Mouse (Mus musculus): ENCODE results near the gene Carm1. TPM values are rescaled to one million over a fixed set of nuclear protein-coding genes. Genes with fewer than 3 reads are reported as not detected.

The Carm1 gene
- polyA plus RNA-seq, 1 experiment from 2014 or later, result 40.0 TPM

GRCm38 (mm10) chr9:21626571-21626970 lies 79.9 kb downstream of the Carm1 start:
- Histone ChIP-seq H3K4me3 (replicated peaks) (no peak overlapping the region), H3K9ac (no peak overlapping the region), H3K4me2 (no peak overlapping the region), H3K27ac (no peak overlapping the region), H3K36me3 (no peaks in the 10 kb centered on the region), H3K27me3 (replicated peaks) (no peaks in the 10 kb centered on the region), H3K9me3 (no peaks in the 10 kb centered on the region), H3K4me1 (no peaks in the 10 kb centered on the region)
- ATAC-seq (ENCODE audit: insufficient read depth, low FRiP score, low read depth), result no peak

GRCm38 (mm10) chr9:21627145-21627795 lies 80.6 kb downstream of the Carm1 start:
- Histone ChIP-seq H3K27me3 (replicated peaks) (no peaks in the 10 kb centered on the region), H3K4me2 (no peak overlapping the region), H3K36me3 (no peaks in the 10 kb centered on the region), H3K9ac (no peak overlapping the region), H3K4me3 (replicated peaks) (no peak overlapping the region), H3K4me1 (no peaks in the 10 kb centered on the region), H3K27ac (no peak overlapping the region), H3K9me3 (no peaks in the 10 kb centered on the region)
- WGBS, result 69% methylated on average over 5 of the region's 5 CpGs
- ATAC-seq (ENCODE audit: insufficient read depth, low FRiP score, low read depth), result no peak

DNA sequence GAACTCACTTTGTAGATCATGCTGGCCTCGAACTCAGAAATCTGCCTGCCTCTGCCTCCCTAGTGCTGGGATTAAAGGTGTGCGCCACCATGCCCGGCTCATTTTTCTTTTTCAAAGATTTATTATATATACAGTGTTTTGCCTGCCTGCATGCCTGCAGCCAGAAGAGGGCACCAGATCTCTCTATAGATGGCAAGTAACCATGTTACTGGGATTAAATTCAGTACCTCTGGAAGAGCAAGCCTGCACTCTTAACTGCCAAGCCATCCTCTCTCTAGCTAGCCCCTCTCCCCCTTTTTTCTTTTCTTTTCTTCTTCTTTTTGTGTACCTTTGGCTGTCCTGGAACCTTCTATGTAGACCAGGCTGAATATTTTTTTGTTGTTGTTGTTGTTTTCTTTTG lies 84.0 kb downstream of the Carm1 start:
- no peaks in the 10 kb centered on the region for H3K4me1 ChIP-seq
- no peaks in the 10 kb centered on the region for H3K27me3 ChIP-seq (replicated peaks)
- no peak overlapping the region for H3K4me3 ChIP-seq (replicated peaks)
- no peak overlapping the region for H3K27ac ChIP-seq
- H3K4me2 ChIP-seq, result no peak overlapping the region
- WGBS, result 68% methylated on average over 3 of the region's 3 CpGs
- 0 out of 2 replicates have a peak, but pooled peaks have one; percentile 43 for ATAC-seq (ENCODE audit: insufficient read depth, low FRiP score, low read depth)
- H3K9ac ChIP-seq, result no peak overlapping the region
- H3K36me3 ChIP-seq, result peaks cover 28% of the 10 kb centered on the region
- H3K9me3 ChIP-seq, result no peaks in the 10 kb centered on the region

GRCm38 (mm10) chr9:21633106-21633505 lies 86.4 kb downstream of the Carm1 start:
- no peak overlapping the region for H3K27ac ChIP-seq
- no peak for ATAC-seq (ENCODE audit: insufficient read depth, low FRiP score, low read depth)
- WGBS, result 85% methylated on average over 3 of the region's 3 CpGs

DNA sequence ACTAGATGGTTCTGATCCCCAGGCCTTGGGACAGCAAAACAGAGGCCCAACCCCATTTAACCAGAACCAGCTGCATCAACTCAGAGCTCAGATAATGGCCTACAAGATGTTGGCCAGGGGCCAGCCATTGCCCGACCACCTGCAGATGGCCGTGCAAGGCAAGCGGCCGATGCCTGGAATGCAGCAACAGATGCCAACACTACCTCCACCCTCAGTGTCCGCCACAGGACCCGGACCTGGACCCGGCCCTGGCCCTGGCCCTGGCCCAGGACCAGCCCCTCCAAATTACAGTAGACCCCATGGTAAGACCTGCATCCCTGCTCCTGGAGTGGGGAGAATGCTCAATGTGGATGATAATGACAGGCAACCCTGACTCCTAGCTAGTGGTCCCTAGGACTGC lies 88.9 kb downstream of the Carm1 start:
- Histone ChIP-seq H3K36me3 (peaks cover 70% of the 10 kb centered on the region), H3K4me3 (replicated peaks) (no peak overlapping the region), H3K27ac (no peak overlapping the region), H3K4me1 (no peaks in the 10 kb centered on the region), H3K9me3 (no peaks in the 10 kb centered on the region), H3K27me3 (replicated peaks) (no peaks in the 10 kb centered on the region), H3K4me2 (no peak overlapping the region), H3K9ac (no peak overlapping the region)
- no peak; the same call in 1 of the 2 replicates for ATAC-seq (ENCODE audit: insufficient read depth, low FRiP score, low read depth)
- WGBS, result 51% methylated on average over 7 of the region's 7 CpGs

More at GRCm38 (mm10) chr9:21633106-21633505, 86.4 kb downstream of the Carm1 start:
- Histone ChIP-seq H3K27me3 (replicated peaks) (no peaks in the 10 kb centered on the region), H3K9me3 (no peaks in the 10 kb centered on the region), H3K4me2 (no peak overlapping the region), H3K36me3 (peaks cover 52% of the 10 kb centered on the region), H3K4me1 (no peaks in the 10 kb centered on the region), H3K9ac (no peak overlapping the region), H3K4me3 (replicated peaks) (no peak overlapping the region)

GRCm38 (mm10) chr9:21639031-21639430 lies 92.3 kb downstream of the Carm1 start:
- no peak overlapping the region for H3K4me3 ChIP-seq (replicated peaks)
- H3K4me1 ChIP-seq, result no peaks in the 10 kb centered on the region
- H3K9ac ChIP-seq, result no peak overlapping the region
- no peak for ATAC-seq (ENCODE audit: insufficient read depth, low FRiP score, low read depth)
- no peaks in the 10 kb centered on the region for H3K9me3 ChIP-seq
- no peak overlapping the region for H3K27ac ChIP-seq
- WGBS, result 96% methylated on average over 11 of the region's 11 CpGs
- H3K4me2 ChIP-seq, result no peak overlapping the region
- peaks cover 89% of the 10 kb centered on the region for H3K36me3 ChIP-seq
- no peaks in the 10 kb centered on the region for H3K27me3 ChIP-seq (replicated peaks)

MicroRNAs encoded within 50 kb of the gene (microRNA counts, 519-probe panel; counts per million panel counts)
- not detected for microRNA mmu-miR-1946b

Small RNA genes lying within 50 kb of the gene (microRNA-seq; reads per million reads assigned to microRNA genes)
- gene Mir1946b, result not detected

Other genes starting within 250 kb of the Carm1 start
- 67.7 and 74.2 TPM in 2 replicates for gene Ap1m2, start 234.6 kb upstream of the Carm1 start, polyA plus RNA-seq (2015; fragmentation: Nextera tagmentation; extraction: Ambion mirVana)
- 89.1 and 95.7 TPM in 2 replicates for gene Slc44a2, start 226.2 kb upstream of the Carm1 start, polyA plus RNA-seq (2015; fragmentation: Nextera tagmentation; extraction: Ambion mirVana)
- 150 and 154 TPM in 2 replicates for gene Ilf3, start 179.0 kb upstream of the Carm1 start, polyA plus RNA-seq (2015; fragmentation: Nextera tagmentation; extraction: Ambion mirVana)
- gene Qtrt1, start 135.1 kb upstream of the Carm1 start, polyA plus RNA-seq (2015; fragmentation: Nextera tagmentation; extraction: Ambion mirVana), result 55.9 and 57.6 TPM in 2 replicates
- gene Dnm2, start 122.0 kb upstream of the Carm1 start, polyA plus RNA-seq (2015; fragmentation: Nextera tagmentation; extraction: Ambion mirVana), result 71.3 and 75.7 TPM in 2 replicates
- 85.8 and 90.5 TPM in 2 replicates for gene Tmed1, start 36.6 kb upstream of the Carm1 start, polyA plus RNA-seq (2015; fragmentation: Nextera tagmentation; extraction: Ambion mirVana)
- 5.3 and 6.0 TPM in 2 replicates for gene AB124611, start 20.7 kb upstream of the Carm1 start, polyA plus RNA-seq (2015; fragmentation: Nextera tagmentation; extraction: Ambion mirVana)
- gene Timm29, start 45.8 kb downstream of the Carm1 start, polyA plus RNA-seq (2015; fragmentation: Nextera tagmentation; extraction: Ambion mirVana), result 25.4 and 29.9 TPM in 2 replicates
- 31.3 and 33.8 TPM in 2 replicates for gene Yipf2, start 45.9 kb downstream of the Carm1 start, polyA plus RNA-seq (2015; fragmentation: Nextera tagmentation; extraction: Ambion mirVana)
- gene Smarca4, start 69.3 kb downstream of the Carm1 start, polyA plus RNA-seq (2015; fragmentation: Nextera tagmentation; extraction: Ambion mirVana), result 68.7 and 74.3 TPM in 2 replicates
- gene Ldlr, start 176.6 kb downstream of the Carm1 start, polyA plus RNA-seq (2015; fragmentation: Nextera tagmentation; extraction: Ambion mirVana), result 53.8 and 61.0 TPM in 2 replicates
- gene Spc24, start 213.4 kb downstream of the Carm1 start, polyA plus RNA-seq (2015; fragmentation: Nextera tagmentation; extraction: Ambion mirVana), result 110 and 119 TPM in 2 replicates